ENCODE assay signal across 16 mouse cellular contexts in the genomic region with DNA sequence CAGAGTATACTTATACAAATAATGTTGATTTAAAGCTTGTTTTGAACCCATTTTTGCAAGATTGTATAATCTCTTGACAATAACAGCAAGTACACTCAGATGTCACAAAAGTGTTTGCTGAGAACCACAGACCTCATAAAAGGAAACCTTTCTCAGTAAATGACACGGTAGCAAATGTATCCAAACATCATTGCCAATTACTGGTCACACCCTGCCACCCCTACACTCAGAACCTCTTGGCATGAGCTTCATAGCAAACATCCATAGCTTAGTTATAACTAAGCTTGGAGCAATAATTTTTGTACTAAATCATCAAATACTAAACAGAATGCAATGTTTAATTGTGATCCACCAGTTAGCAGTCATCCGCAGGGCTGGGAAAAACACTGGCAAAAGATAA.
"Had no signal": no experiment of that assay in that cellular context is flagged by ENCODE, and none has a peak within 500 bp of the region (broad histone marks: within the 10 kb centered on the region; RNA-seq: fewer than 3 reads in every experiment).

No protein-coding gene starts in this region.

- DNase-seq: lung, adult 18-20 months; lung, embryonic 14.5 days; lung, postnatal 10 days; lung, postnatal 4 days; midbrain, embryonic 14.5 days; right cerebral cortex, postnatal 14 days; thymus, adult 2 months; thymus, postnatal 25 days; thymus, postnatal 4 days had no signal

- H3K9me3 ChIP-seq: midbrain, embryonic 10.5 days; midbrain, embryonic 12.5 days; neural tube, embryonic 12.5 days; stomach, embryonic 15.5 days had no signal

- H3K9ac ChIP-seq: lung, embryonic 14.5 days; midbrain, embryonic 12.5 days; neural tube, embryonic 12.5 days; stomach, embryonic 15.5 days had no signal

- H3K4me1 ChIP-seq: neural tube, embryonic 12.5 days; stomach, embryonic 15.5 days had no signal

- H3K27me3 ChIP-seq: midbrain, embryonic 12.5 days; neural tube, embryonic 12.5 days; stomach, embryonic 15.5 days had no signal

- H3K4me3 ChIP-seq: midbrain, embryonic 10.5 days; midbrain, embryonic 12.5 days; myocyte; neural tube, embryonic 12.5 days; stomach, embryonic 15.5 days had no signal

- H3K4me2 ChIP-seq: lung, embryonic 14.5 days; midbrain, embryonic 12.5 days; neural tube, embryonic 12.5 days; stomach, embryonic 15.5 days had no signal

- ATAC-seq: midbrain, embryonic 16.5 days had no signal

- H3K27ac ChIP-seq: midbrain, embryonic 10.5 days; midbrain, embryonic 12.5 days; neural tube, embryonic 12.5 days; stomach, embryonic 15.5 days; stomach, postnatal 0 days had no signal

- H3K36me3 ChIP-seq: midbrain, embryonic 10.5 days; midbrain, embryonic 12.5 days; neural tube, embryonic 12.5 days; stomach, embryonic 15.5 days had no signal
